Mouse (Mus musculus) naive thymus-derived CD4-positive, alpha-beta T cell, adult 2 months (primary cell): ENCODE results near the gene Polr2g.
A peak's percentile ranks its signal among the peaks of the same experiment; 100 is the strongest.

Source experiments
- DNase-seq: peaks from one replicate; pipeline ENCODE4 v3.0.0-alpha.2; 2011; ENCODE audit warnings: low read depth

The Polr2g gene

GRCm38 (mm10) chr19:8818301-8818798 is 20.0 kb upstream of the Polr2g start:
- no peak for DNase-seq

GRCm38 (mm10) chr19:8817001-8817400 is 18.6 kb upstream of the Polr2g start:
- no peak for DNase-seq

DNA sequence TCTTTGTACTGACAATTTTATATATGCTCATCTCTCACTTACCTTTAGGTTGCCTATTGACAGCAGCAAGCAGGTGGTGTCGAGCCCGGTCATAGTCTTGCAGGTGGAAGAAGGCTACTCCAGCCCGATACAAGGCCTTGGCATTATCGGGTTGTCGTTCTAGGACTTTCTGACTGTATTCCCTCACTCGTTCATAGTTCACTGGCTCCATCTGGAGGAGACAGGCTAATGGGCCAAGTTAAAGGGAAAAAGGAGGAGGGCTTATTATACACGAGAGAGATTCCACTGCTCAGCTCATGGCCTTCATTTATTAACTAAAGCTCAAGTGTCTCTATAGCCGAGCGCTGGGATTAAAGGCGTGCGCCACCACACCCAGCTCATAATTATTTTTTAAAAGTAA is 17.4 kb upstream of the Polr2g start:
- DNase-seq, result no peak

- no peak for DNase-seq
Observed at GRCm38 (mm10) chr19:8806810-8807209, 8.4 kb upstream of the Polr2g start.

DNA sequence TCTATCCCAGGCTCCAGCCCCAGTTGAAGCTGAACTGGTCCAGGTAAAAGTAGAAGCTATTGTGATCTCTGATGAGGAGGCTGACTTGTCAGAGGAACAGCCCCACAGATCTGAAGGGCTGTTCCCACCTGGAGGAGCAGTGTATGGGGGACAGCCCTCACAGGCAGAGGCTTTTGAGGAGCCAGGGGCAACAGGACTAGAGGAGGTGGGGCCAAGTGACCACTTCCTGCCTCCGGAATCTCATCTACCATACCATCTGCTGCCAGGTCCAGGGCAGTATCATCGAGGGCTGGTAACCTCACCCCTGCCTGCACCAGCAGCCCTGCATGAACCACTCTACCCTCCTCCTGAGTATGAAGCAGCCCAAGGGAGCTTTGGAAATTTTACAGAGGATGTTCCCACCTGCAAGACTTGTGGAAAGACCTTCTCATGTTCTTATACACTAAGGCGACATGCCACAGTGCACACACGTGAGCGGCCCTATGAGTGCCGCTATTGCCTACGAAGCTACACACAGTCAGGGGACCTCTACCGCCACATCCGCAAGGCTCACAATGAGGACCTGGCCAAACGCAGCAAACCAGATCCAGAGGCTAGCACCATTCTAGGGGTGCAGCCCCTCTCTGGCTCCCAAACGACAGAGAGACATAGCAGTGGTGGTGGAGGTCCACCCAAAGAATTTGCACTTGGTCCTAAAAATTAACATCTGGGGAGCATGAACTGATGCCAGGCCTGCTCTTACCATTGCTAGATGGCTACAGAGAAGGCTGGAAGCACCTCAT is 5.7 kb upstream of the Polr2g start:
- no peak for DNase-seq

- DNase-seq, result no peak
Observed at GRCm38 (mm10) chr19:8803204-8803780, 4.9 kb upstream of the Polr2g start.

- DNase-seq, result peak; percentile 95
Observed at GRCm38 (mm10) chr19:8802130-8802821, 3.9 kb upstream of the Polr2g start, which contains the start of gene Zbtb3. Gene Zbtb3 (plus strand): TSS chr19:8802555.

- peak; percentile 40 for DNase-seq
Observed at GRCm38 (mm10) chr19:8798947-8799315, 554 bp upstream of the Polr2g start.

- DNase-seq, result no peak
Observed at GRCm38 (mm10) chr19:8790171-8790570, 8.2 kb downstream of the Polr2g start.

- DNase-seq, result no peak
Observed at GRCm38 (mm10) chr19:8789171-8789570, 9.2 kb downstream of the Polr2g start.

- DNase-seq, result no peak
Observed at GRCm38 (mm10) chr19:8788521-8788920, 9.9 kb downstream of the Polr2g start.

- peak; percentile 96 for DNase-seq
Observed at GRCm38 (mm10) chr19:8786008-8786781, 12.2 kb downstream of the Polr2g start, which contains the start of gene Taf6l. Gene Taf6l (minus strand): TSS chr19:8786417.

DNA sequence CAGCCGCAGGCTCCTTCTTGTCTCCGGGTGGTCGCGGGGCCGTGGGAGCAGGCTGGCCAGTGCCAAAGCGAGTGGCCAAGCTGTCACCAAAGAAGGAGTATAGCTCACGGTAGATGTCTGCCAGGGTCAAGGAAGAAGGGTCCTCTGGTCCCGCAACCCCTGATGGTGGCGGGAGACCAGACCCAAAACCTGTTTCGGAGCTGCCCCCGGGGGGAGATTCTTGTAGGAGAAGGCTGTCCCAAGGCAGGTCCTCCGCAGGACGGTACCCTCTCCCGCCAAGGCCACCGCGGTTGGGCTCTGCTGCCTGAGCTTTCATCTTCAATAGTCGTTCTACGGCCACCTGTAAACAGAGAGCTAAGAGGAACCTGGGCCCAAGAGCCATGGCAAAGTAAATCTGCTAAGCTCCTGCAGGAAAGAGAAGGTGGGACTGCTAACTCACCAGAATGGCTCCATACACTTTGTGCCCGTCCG is 23.4 kb downstream of the Polr2g start:
- DNase-seq, result no peak

GRCm38 (mm10) chr19:8774086-8774835 is 24.1 kb downstream of the Polr2g start, which contains the start of gene Tmem179b:
Gene Tmem179b (minus strand): TSS chr19:8774467.
- DNase-seq, result peak; percentile 98

GRCm38 (mm10) chr19:8773409-8773808 is 25.0 kb downstream of the Polr2g start:
- no peak for DNase-seq

DNA sequence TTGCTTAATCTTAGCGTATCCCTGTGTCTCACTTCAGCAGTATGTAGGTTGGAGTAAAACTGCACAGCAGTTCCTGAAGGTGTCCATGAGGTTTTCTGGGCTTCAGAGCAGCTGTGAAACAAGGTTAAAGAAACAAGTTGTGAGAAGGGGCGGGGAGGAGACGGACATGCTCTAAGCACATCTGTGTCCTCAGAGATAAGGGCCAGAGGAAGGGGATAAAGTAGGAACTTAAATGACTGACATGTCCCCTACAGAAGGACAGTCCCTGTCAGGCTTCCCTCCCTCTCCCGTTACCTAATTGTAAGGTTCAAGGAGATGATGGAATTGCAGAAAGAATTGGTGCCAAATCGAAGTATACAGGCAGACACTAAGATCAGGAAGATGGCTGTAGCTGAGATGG is 25.4 kb downstream of the Polr2g start:
- no peak for DNase-seq

- DNase-seq, result peak; percentile 89
Observed at GRCm38 (mm10) chr19:8770567-8771270, 27.7 kb downstream of the Polr2g start, which contains the start of gene Tmem223. Gene Tmem223 (plus strand): TSS chr19:8770996.

DNA sequence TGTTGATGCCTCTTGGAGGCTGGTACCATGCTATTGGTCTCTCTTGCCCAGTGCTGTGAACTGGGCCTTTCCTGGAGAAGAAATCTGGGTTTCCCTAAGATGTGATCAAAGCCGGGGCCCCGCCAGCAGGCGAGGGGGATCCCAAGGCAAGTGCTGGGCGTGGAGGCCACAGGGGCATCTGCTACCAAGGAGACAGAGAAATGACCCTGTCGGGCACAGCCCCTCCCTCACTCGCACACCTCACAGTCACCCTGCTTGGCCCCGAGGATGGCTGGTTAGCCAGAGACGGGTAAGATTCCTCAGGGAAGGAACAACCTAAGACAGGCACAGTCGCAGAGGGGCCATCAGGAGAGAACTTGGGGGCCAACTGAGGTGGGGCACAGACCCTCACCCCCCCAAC is 32.8 kb downstream of the Polr2g start:
- no peak for DNase-seq

DNA sequence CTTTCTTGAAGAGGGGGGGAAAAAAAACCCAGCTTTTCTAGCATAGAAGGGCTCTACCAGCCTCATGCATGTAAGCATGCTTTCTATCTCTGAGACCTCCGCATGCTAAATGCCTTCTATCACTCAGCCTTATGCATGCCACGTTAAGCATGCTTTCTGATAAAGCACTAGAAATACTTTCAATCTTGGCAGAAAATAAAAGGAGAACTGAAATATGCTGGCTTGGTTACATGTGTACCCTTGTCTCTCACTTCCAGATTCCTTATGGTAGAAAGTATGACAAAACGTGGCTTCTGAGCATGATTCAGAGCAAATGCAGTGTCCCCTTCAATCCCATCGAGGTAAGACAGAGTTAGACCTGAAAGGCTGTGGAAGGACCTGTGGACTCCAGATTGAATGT is 35.1 kb downstream of the Polr2g start:
- DNase-seq, result no peak

DNA sequence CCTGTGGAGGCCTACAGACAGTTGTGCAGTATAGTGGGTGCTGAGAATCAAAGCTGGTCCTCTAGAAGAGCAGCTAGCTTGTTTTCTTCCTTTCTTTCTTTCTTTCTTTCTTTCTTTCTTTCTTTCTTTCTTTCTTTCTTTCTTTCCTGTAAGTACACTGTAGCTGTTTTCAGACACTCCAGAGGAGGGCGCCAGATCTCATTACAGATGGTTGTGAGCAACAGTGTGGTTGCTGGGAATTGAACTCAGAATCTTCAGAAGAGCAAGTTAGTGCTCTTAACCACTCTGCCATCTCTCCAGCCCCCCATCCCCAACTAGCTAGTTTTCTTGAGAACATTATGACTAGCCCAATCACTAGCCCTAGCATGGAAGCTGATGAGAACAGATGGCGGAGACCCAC is 37.6 kb downstream of the Polr2g start:
- DNase-seq, result no peak
